Mouse (Mus musculus) kidney, adult 11 months (tissue): ENCODE results near the gene Siah3.
"Not testable (repeated sequence)": the region's sequence is repeated elsewhere in the genome, so short reads cannot be mapped to it uniquely, and the experiment has no call there.

Source experiments
- DNase-seq: peaks from one replicate; pipeline ENCODE4 v3.0.0; 2022

The Siah3 gene

GRCm38 (mm10) chr14:75455743-75456421, at the start of gene Siah3:
Gene Siah3, plus strand, starts transcription at chr14:75455982.
- DNase-seq: no peak

- no peak for DNase-seq
Observed at GRCm38 (mm10) chr14:75409772-75410171, 46.0 kb upstream of the Siah3 start.

DNA sequence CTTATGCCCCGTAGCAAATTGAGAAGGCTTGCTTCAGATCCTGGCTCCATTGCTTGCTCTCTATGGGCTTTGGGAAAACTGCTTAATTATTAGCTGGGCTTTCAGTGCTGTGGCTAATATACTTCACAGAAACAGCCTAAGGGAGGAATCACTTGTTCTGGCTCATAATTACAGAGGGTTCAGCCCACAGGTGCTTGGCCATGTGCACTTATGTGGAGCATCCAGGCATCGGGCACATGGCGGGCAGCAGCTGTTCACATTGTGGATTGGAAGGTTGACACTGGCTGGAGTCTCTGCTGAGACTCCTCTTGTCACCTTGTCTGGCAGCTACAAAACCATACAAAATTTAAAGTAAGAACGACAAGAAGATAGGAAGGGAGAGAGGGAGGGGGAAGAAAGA, 45.4 kb upstream of the Siah3 start:
- no peak for DNase-seq

GRCm38 (mm10) chr14:75418721-75419120, 37.1 kb upstream of the Siah3 start:
- no peak for DNase-seq

- DNase-seq: no peak
Observed at GRCm38 (mm10) chr14:75419876-75420275, 35.9 kb upstream of the Siah3 start.

- DNase-seq: no peak
Observed at GRCm38 (mm10) chr14:75420811-75421210, 35.0 kb upstream of the Siah3 start.

DNA sequence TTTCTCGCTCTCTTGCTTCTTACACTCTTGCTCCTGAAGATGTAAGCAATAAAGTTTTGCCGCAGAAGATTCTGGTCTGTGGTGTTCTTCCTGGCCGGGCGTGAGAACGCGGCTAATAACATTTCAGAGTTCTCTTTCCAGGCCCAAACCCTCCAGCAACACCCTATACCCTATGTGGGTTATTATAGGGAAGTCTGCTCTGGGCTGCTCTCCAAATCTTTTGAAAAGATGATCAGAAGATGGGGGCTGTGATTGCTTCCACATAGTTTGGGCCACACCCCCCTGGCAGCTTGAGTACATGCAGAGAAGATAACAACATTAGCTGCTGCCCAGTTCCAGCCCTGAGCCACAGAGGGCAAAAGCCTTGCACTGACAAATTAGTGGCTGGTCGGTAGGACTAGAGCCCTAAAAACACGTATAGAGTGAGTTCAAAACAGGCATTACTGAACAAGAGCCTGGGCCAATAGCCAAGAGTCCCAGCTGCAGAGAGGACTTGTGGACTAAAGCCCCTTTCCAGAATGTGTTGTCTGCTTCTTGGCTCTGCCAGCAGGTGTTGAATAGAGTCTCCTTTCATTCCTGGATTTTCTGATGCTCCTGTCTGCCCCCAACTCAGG, 24.5 kb upstream of the Siah3 start:
- no peak for DNase-seq

- DNase-seq: no peak
Observed at GRCm38 (mm10) chr14:75432850-75433249, 22.9 kb upstream of the Siah3 start.

DNA sequence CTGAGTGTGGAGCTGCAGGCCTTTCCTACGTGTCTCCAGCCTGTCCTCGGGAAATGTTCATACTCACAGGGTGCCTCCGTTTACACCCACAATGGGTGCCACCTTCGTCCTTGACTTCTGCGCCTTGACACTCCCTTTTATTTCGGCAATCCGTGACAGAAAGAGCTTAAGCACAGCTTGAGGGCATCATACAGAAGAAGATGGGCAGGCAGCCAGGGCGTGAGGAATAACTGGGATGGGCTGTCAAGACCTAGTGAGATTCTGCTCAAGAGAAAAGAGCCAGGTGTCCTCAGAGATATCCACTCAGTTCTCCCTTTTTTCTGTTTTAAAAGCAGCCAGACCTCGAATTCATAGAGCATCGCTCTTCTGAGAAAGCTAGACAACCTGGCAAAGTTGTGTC, 21.2 kb upstream of the Siah3 start:
- DNase-seq: no peak

DNA sequence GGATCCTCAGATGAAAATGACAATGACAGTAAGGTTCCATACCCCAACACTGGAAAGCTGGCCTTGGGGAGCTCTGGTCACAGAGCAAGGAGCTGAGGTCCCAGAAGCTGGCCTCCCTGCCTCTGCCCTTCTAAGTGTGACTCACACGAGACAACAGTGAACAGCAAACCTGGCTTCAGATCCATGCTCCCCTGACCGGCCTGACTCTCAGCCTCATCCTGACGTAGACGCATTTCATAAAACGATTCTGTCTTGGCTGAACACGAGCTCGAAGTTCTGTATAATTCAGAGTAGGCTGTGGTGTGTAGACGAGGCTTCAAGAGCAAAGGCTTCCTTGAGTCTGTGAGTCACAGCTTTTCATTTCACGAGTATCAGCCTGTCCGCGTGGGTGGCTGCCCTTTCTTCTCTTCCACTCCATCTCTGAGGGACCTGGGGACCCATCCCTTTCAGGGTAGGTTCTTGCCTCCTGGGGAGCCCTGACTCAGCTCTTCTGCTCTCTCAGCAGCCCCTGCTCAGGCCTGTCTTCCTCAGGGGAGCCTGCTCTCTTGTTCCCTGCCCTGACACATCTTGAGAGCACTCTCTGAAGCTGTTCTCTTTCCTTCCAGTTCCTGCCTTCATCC, 11.2 kb upstream of the Siah3 start:
- no peak for DNase-seq

- peak; percentile 61 for DNase-seq
Observed at GRCm38 (mm10) chr14:75445281-75445947, 10.4 kb upstream of the Siah3 start.

GRCm38 (mm10) chr14:75445948-75446281, 9.9 kb upstream of the Siah3 start:
- no peak for DNase-seq

GRCm38 (mm10) chr14:75446314-75446713, 9.5 kb upstream of the Siah3 start:
- not testable (repeated sequence) for DNase-seq

- no peak for DNase-seq
Observed at GRCm38 (mm10) chr14:75453906-75454305, 1.9 kb upstream of the Siah3 start.

DNA sequence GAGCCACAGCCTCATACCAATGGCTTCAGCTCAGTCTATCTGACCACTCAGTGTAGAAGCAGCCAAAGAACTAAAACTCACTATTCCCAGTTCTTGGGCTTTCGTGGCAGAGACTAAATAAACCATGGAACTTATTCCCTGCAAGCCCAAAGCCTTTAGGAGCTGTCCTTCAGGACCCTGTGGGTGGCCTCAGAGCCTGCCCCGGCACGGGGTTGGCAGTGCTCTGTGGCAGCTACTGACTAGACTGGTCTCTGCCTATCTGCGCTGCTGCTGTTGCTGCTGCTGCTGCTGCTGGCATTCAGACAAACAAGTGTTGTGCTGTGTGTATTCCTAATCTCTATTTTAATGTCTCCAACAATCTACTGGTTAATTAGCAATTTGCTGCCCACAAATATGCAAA, 1.1 kb upstream of the Siah3 start:
- peak; percentile 13 for DNase-seq

GRCm38 (mm10) chr14:75455361-75455742, 430 bp upstream of the Siah3 start:
- no peak for DNase-seq

GRCm38 (mm10) chr14:75456489-75457220, 873 bp downstream of the Siah3 start:
- peak; percentile 37 for DNase-seq

GRCm38 (mm10) chr14:75457221-75457600, 1.4 kb downstream of the Siah3 start:
- DNase-seq: no peak

GRCm38 (mm10) chr14:75459431-75459830, 3.6 kb downstream of the Siah3 start:
- no peak for DNase-seq

DNA sequence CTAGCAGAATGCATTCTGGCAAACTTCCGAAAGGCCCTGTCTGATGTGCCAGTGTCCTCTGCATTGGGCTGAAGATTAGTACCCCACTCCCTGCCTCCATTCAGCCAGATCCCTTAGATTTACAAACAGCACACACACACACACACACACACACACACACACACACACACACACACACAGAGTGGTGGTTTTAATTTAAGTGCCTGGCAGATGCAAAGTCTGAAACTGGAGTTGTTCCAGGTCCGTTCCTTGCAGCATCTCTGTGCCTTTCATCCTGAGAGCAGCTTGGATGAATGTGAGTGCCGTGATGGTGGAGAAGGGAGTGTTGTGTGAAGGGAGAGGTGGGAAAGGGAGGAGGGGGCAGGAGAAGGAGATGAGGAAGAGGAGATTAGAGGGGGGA, 4.2 kb downstream of the Siah3 start:
- no peak for DNase-seq

DNA sequence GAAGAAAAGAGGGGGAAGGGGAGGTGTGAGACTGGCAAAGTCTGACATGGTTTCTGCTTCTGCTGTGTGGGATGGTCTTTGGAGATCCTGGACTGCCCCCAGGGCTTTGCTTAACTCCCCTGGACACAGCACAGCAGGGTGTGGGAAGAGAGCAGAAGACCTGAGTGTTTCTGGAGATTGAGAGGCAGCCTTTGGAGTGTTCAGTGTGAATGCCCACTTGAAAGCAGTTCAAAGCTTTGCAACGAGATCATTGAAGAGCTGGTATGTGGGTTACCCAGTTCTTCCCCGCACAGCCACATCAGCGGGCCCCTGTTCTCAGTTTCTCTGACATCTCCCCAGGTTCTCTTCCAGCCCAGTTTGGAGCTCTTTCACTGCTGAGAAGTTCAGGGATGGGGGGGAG, 4.7 kb downstream of the Siah3 start:
- no peak for DNase-seq

DNA sequence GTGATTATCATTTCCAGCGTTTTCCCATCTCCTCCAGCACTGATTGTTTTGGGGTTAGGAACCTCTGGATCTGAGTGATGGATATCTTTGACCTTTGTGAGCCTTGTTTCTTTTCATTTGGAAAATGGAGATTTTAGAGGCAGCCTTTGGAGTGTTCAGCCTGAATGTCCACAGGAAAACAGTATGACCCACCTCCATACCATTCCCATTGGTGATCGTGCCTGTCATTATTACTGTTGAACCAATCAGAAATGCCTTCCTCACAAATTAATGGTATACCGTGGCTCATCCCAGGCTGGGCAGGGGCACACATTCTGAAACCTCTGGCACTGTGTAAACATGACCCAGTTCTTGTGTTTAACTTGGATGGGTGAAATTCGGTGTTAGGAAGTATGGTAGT, 6.0 kb downstream of the Siah3 start:
- DNase-seq: no peak

GRCm38 (mm10) chr14:75463171-75463570, 7.4 kb downstream of the Siah3 start:
- no peak for DNase-seq
